Comparison of ENCODE assay signal across 10 mouse cellular contexts in the genomic region with DNA sequence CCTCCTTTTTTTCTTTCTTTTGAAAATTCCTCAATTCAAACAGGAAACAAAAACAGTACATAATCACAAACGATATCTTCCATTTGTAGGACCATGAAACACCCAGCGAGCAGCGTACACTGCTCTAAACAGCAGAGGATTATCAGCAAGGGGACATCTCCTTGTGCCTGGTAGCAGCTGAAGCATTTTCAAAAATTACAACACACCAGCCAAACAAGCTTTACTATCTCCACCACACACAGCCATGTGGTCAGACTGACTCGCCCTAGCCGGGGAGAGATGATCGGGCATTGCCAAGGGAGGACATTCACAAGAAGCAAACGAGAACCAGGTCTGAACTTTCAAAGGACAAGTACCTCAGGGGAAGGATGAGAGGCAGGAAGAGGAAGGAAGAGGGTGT. TPM values are rescaled to one million over a fixed set of nuclear protein-coding genes. Genes with fewer than 3 reads are reported as not detected.
DNase-seq lines count a peak whose midpoint lies in the region; ATAC-seq and TF ChIP-seq lines count a peak whose summit lies in the region.
"Had no signal": no experiment of that assay in that cellular context is flagged by ENCODE, and none has a peak within 500 bp of the region (broad histone marks: within the 10 kb centered on the region; RNA-seq: fewer than 3 reads in every experiment).

No protein-coding gene starts in this region.

- peaks cover 28% of the 10 kb centered on the region for H3K4me1 ChIP-seq in cerebellum, adult 2 months (ENCODE audit: control insufficient read depth, insufficient read depth, low read length)
- peaks cover 82% of the 10 kb centered on the region for H3K4me1 ChIP-seq in megakaryocyte, embryonic 14.5 days
- H3K4me1 ChIP-seq in intestine, embryonic 15.5 days (replicated peaks) = peaks cover 40% of the 10 kb centered on the region
- peaks cover 34% of the 10 kb centered on the region for H3K4me1 ChIP-seq in stomach, embryonic 14.5 days (ENCODE audit: control insufficient read depth, insufficient read depth, low read length)

- peak; percentile 48 to 49 for DNase-seq in cerebellum, adult 2 months
- DNase-seq in cerebellum, adult 9-10 months = no peak
- no peak for DNase-seq in frontal cortex, postnatal 25 days (ENCODE audit: low spot score in 2 of 2)
- no peak for DNase-seq in right cerebral cortex, postnatal 4 days
- DNase-seq: cerebellum, adult 8-10 months; midbrain, embryonic 14.5 days had no signal

- TF ChIP-seq CTCF in cerebellum, adult 2 months (IDR thresholded peaks at IDR 0.05; ENCODE audit: borderline replicate concordance, insufficient read depth, low read depth, low read length) = no peak

- H3K4me2 ChIP-seq in intestine, embryonic 15.5 days (replicated peaks) = peak overlapping the region; percentile 71
- peak overlapping the region; percentile 51 for H3K4me2 ChIP-seq in stomach, embryonic 14.5 days (replicated peaks; ENCODE audit: low read depth, low read length)

- ATAC-seq in megakaryocyte, adult 5-6 weeks (ENCODE audit: poor library complexity, severe bottlenecking) = no peak
- no peak for ATAC-seq in intestine, embryonic 15.5 days
- ATAC-seq in stomach, embryonic 14.5 days (ENCODE audit: insufficient number of reproducible peaks, insufficient read depth, low FRiP score, low read depth) = no peak

- peak overlapping the region; percentile 41 for H3K4me3 ChIP-seq in cerebellum, adult 2 months (replicated peaks; ENCODE audit: insufficient read depth, low read depth, low read length)
- H3K4me3 ChIP-seq in megakaryocyte, embryonic 14.5 days (replicated peaks) = peak overlapping the region; percentile 98
- 0 out of 2 replicates have a peak overlapping the region, but pooled peaks have one; percentile 1 for H3K4me3 ChIP-seq in intestine, embryonic 15.5 days (replicated peaks)
- H3K4me3 ChIP-seq in stomach, embryonic 14.5 days (ENCODE audit: low read depth, low read length) = peak overlapping the region; percentile 1; the same call in 1 of the 2 replicates

- no peak overlapping the region for H3K9ac ChIP-seq in intestine, embryonic 15.5 days
- no peak overlapping the region for H3K9ac ChIP-seq in stomach, embryonic 14.5 days (replicated peaks; ENCODE audit: low read depth, low read length)

- peak overlapping the region; percentile 18; the same call in 1 of the 2 replicates for H3K27ac ChIP-seq in cerebellum, adult 2 months (ENCODE audit: insufficient read depth, low read length)
- H3K27ac ChIP-seq in intestine, embryonic 15.5 days = peak overlapping the region; percentile 4; the same call in 1 of the 2 replicates
- no peak overlapping the region for H3K27ac ChIP-seq in stomach, embryonic 14.5 days (ENCODE audit: low read length)

- no peak for TF ChIP-seq POLR2A in cerebellum, adult 2 months (IDR thresholded peaks at IDR 0.05; ENCODE audit: borderline replicate concordance, insufficient read depth, low read length)

- no peaks in the 10 kb centered on the region for H3K9me3 ChIP-seq in megakaryocyte, embryonic 14.5 days
- H3K9me3 ChIP-seq in intestine, embryonic 15.5 days = no peaks in the 10 kb centered on the region
- no peaks in the 10 kb centered on the region for H3K9me3 ChIP-seq in stomach, embryonic 14.5 days (ENCODE audit: control insufficient read depth, low read depth, low read length)

- WGBS in cerebellum, adult 2 months = 19% methylated on average over 7 of the region's 7 CpGs
- WGBS in intestine, embryonic 15.5 days = 58% methylated on average over 7 of the region's 7 CpGs
- 71% methylated on average over 7 of the region's 7 CpGs for WGBS in stomach, embryonic 14.5 days

- no peaks in the 10 kb centered on the region for H3K27me3 ChIP-seq in cerebellum, adult 2 months (ENCODE audit: control insufficient read depth, insufficient read depth, low read length)
- no peaks in the 10 kb centered on the region for H3K27me3 ChIP-seq in megakaryocyte, embryonic 14.5 days (replicated peaks)
- H3K27me3 ChIP-seq in intestine, embryonic 15.5 days (replicated peaks) = no peaks in the 10 kb centered on the region
- no peaks in the 10 kb centered on the region for H3K27me3 ChIP-seq in stomach, embryonic 14.5 days (ENCODE audit: control insufficient read depth, insufficient read depth, low read length)

- peaks cover 28% of the 10 kb centered on the region for H3K36me3 ChIP-seq in megakaryocyte, embryonic 14.5 days (replicated peaks; ENCODE audit: low read length)
- no peaks in the 10 kb centered on the region for H3K36me3 ChIP-seq in intestine, embryonic 15.5 days
- no peaks in the 10 kb centered on the region for H3K36me3 ChIP-seq in stomach, embryonic 14.5 days (ENCODE audit: control insufficient read depth, insufficient read depth, low read length)

RNA-seq across cellular contexts. Expression of a gene that starts 3.4 kb away (rescaled TPM):
- polyA plus RNA-seq in cerebellum, adult 2 months (2012; rRNA removed) = 61.4 and 66.2 TPM in 2 replicates
- polyA plus RNA-seq in megakaryocyte, embryonic 14.5 days (2012; ENCODE audit: insufficient read depth, low replicate concordance) = 0.36 and 1.5 TPM in 2 replicates
- total RNA-seq in megakaryocyte, adult 5-6 weeks (2015) = 9.3 and 12.0 TPM in 2 replicates
- 7.3 and 10.0 TPM in 2 replicates for total RNA-seq in megakaryocyte, adult 5-6 weeks (2017)
- polyA plus RNA-seq in intestine, embryonic 15.5 days (2015; fragmentation: Nextera tagmentation; extraction: Ambion mirVana) = 18.7 and 22.9 TPM in 2 replicates
- 41.6 and 48.1 TPM in 2 replicates for polyA plus RNA-seq in stomach, embryonic 14.5 days (2014; fragmentation: Nextera tagmentation; extraction: Ambion mirVana)

Comparison
In these comparisons a context has a peak if more than half of its experiments do, and no peak if none do; other contexts are left out.
1. DNase-seq: peak in cerebellum, adult 2 months (2 of 2); none in cerebellum, adult 9-10 months (single experiment), frontal cortex, postnatal 25 days (0 of 2) and right cerebral cortex, postnatal 4 days (single experiment).
2. H3K4me3 ChIP-seq: peak in every context shown above with its lines; median percentile 98 in megakaryocyte, embryonic 14.5 days; 41 in cerebellum, adult 2 months; 1 in intestine, embryonic 15.5 days; 1 in stomach, embryonic 14.5 days.